Mouse (Mus musculus) ES-CJ7 (cell line): ENCODE results near the gene Ppp4r3a.
"Not testable (repeated sequence)": the region's sequence is repeated elsewhere in the genome, so short reads cannot be mapped to it uniquely, and the experiment has no call there.

Source experiments
- DNase-seq: peaks from one replicate; pipeline ENCODE4 v3.0.0; 2011; ENCODE audit warnings: low read depth, low spot score

Ppp4r3a gene

GRCm38 (mm10) chr12:101028954-101029731, 54.4 kb downstream of the Ppp4r3a start, which contains the start of gene Ccdc88c:
Ccdc88c (minus strand) TSS chr12:101029056.
- DNase-seq: peak; percentile 91

- no peak for DNase-seq
Observed at GRCm38 (mm10) chr12:101028247-101028953, 55.1 kb downstream of the Ppp4r3a start.

- DNase-seq: no peak
Observed at GRCm38 (mm10) chr12:101027451-101028246, 55.9 kb downstream of the Ppp4r3a start.

- peak; percentile 52 for DNase-seq
Observed at GRCm38 (mm10) chr12:101026946-101027345, 56.6 kb downstream of the Ppp4r3a start.

- no peak for DNase-seq
Observed at GRCm38 (mm10) chr12:101026518-101026917, 57.0 kb downstream of the Ppp4r3a start.

- DNase-seq: no peak
Observed at GRCm38 (mm10) chr12:101026025-101026424, 57.5 kb downstream of the Ppp4r3a start.

GRCm38 (mm10) chr12:101025379-101025778, 58.1 kb downstream of the Ppp4r3a start:
- DNase-seq: no peak

- DNase-seq: no peak
Observed at GRCm38 (mm10) chr12:101024824-101025223, 58.7 kb downstream of the Ppp4r3a start.

GRCm38 (mm10) chr12:101023143-101023542, 60.4 kb downstream of the Ppp4r3a start:
- DNase-seq: no peak

GRCm38 (mm10) chr12:101022353-101022752, 61.1 kb downstream of the Ppp4r3a start:
- DNase-seq: no peak

- DNase-seq: no peak
Observed at GRCm38 (mm10) chr12:101021484-101022226, 61.8 kb downstream of the Ppp4r3a start.

GRCm38 (mm10) chr12:101020210-101021015, 63.1 kb downstream of the Ppp4r3a start:
- no peak for DNase-seq

- no peak for DNase-seq
Observed at GRCm38 (mm10) chr12:101019443-101019842, 64.1 kb downstream of the Ppp4r3a start.

GRCm38 (mm10) chr12:101019031-101019430, 64.5 kb downstream of the Ppp4r3a start:
- DNase-seq: no peak

GRCm38 (mm10) chr12:101017971-101018371, 65.5 kb downstream of the Ppp4r3a start:
- peak; percentile 57 for DNase-seq

- DNase-seq: peak; percentile 94
Observed at GRCm38 (mm10) chr12:101016412-101016928, 67.0 kb downstream of the Ppp4r3a start.

- peak; percentile 70 for DNase-seq
Observed at GRCm38 (mm10) chr12:101015926-101016325, 67.6 kb downstream of the Ppp4r3a start.

GRCm38 (mm10) chr12:101015165-101015560, 68.3 kb downstream of the Ppp4r3a start:
- no peak for DNase-seq

GRCm38 (mm10) chr12:101014549-101015164, 68.8 kb downstream of the Ppp4r3a start:
- DNase-seq: no peak

- not testable (repeated sequence) for DNase-seq
Observed at GRCm38 (mm10) chr12:101013668-101014067, 69.8 kb downstream of the Ppp4r3a start.
